Mouse (Mus musculus): ENCODE data around the gene Tbx4. TPM values are rescaled to one million over a fixed set of nuclear protein-coding genes. Genes with fewer than 3 reads are reported as not detected.

Tbx4 gene
- polyA plus RNA-seq, 1 experiment from 2014 or later: 0.05 TPM

GRCm38 (mm10) chr11:85839258-85840030 lies 46.8 kb upstream of the Tbx4 start:
- TF ChIP-seq EP300 (optimal IDR thresholded peaks at IDR 0.05) (no peak), CTCF (IDR thresholded peaks at IDR 0.05; ENCODE audit: low read depth) (no peak)
- 67% methylated on average over 7 of the region's 7 CpGs for WGBS
- H3K27ac ChIP-seq (replicated peaks): peak overlapping the region; percentile 24; the same call in 1 of the 2 replicates
- peak overlapping the region; percentile 58 for H3K9ac ChIP-seq (ENCODE audit: low read length)
- H3K4me3 ChIP-seq (ENCODE audit: low read depth, low read length): peak overlapping the region; percentile 60
- ATAC-seq (ENCODE audit: low FRiP score, low TSS enrichment) (no peak), DNase-seq (ENCODE audit: low spot score) (no peak)
- H3K36me3 ChIP-seq (ENCODE audit: control insufficient read depth, insufficient read depth, low read length): peaks cover 7% of the 10 kb centered on the region; the same call in 1 of the 2 replicates
- peak overlapping the region; percentile 48 for H3K4me2 ChIP-seq (replicated peaks; ENCODE audit: low read depth)
- no peaks in the 10 kb centered on the region for H3K9me3 ChIP-seq (ENCODE audit: control insufficient read depth, low read length)
- peaks cover 5% of the 10 kb centered on the region; the same call in 1 of the 2 replicates for H3K27me3 ChIP-seq (ENCODE audit: control insufficient read depth, insufficient read depth, low read length)
- peaks cover 4% of the 10 kb centered on the region; the same call in 1 of the 2 replicates for H3K4me1 ChIP-seq (replicated peaks; ENCODE audit: control insufficient read depth, insufficient read depth)

GRCm38 (mm10) chr11:85840031-85840802 lies 46.0 kb upstream of the Tbx4 start:
- H3K36me3 ChIP-seq (ENCODE audit: control insufficient read depth, insufficient read depth, low read length): peaks cover 7% of the 10 kb centered on the region; the same call in 1 of the 2 replicates
- peak overlapping the region; percentile 48 for H3K4me2 ChIP-seq (replicated peaks; ENCODE audit: low read depth)
- WGBS: 44% methylated on average over 27 of the region's 27 CpGs
- H3K9ac ChIP-seq (ENCODE audit: low read length): peak overlapping the region; percentile 58
- no peak for DNase-seq (ENCODE audit: low spot score)
- no peak for ATAC-seq (ENCODE audit: low FRiP score, low TSS enrichment)
- peak overlapping the region; percentile 60 for H3K4me3 ChIP-seq (ENCODE audit: low read depth, low read length)
- TF ChIP-seq EP300 (optimal IDR thresholded peaks at IDR 0.05) (no peak), CTCF (IDR thresholded peaks at IDR 0.05; ENCODE audit: low read depth) (no peak)
- H3K9me3 ChIP-seq (ENCODE audit: control insufficient read depth, low read length): no peaks in the 10 kb centered on the region
- peaks cover 5% of the 10 kb centered on the region; the same call in 1 of the 2 replicates for H3K27me3 ChIP-seq (ENCODE audit: control insufficient read depth, insufficient read depth, low read length)
- H3K27ac ChIP-seq (replicated peaks): peak overlapping the region; percentile 65
- peaks cover 4% of the 10 kb centered on the region; the same call in 1 of the 2 replicates for H3K4me1 ChIP-seq (replicated peaks; ENCODE audit: control insufficient read depth, insufficient read depth)

- Histone ChIP-seq H3K9me3 (ENCODE audit: control insufficient read depth, low read length) (no peaks in the 10 kb centered on the region), H3K27me3 (ENCODE audit: control insufficient read depth, insufficient read depth, low read length) (peaks cover 5% of the 10 kb centered on the region; the same call in 1 of the 2 replicates), H3K27ac (replicated peaks) (peak overlapping the region; percentile 65), H3K4me1 (replicated peaks; ENCODE audit: control insufficient read depth, insufficient read depth) (peaks cover 4% of the 10 kb centered on the region; the same call in 1 of the 2 replicates), H3K4me2 (replicated peaks; ENCODE audit: low read depth) (peak overlapping the region; percentile 48), H3K9ac (ENCODE audit: low read length) (peak overlapping the region; percentile 58), H3K4me3 (ENCODE audit: low read depth, low read length) (peak overlapping the region; percentile 60), H3K36me3 (ENCODE audit: control insufficient read depth, insufficient read depth, low read length) (peaks cover 7% of the 10 kb centered on the region; the same call in 1 of the 2 replicates)
- ATAC-seq (ENCODE audit: low FRiP score, low TSS enrichment): no peak
- TF ChIP-seq EP300 (optimal IDR thresholded peaks at IDR 0.05) (no peak), CTCF (IDR thresholded peaks at IDR 0.05; ENCODE audit: low read depth) (no peak)
- WGBS: 31% methylated on average over 21 of the region's 21 CpGs
- DNase-seq (ENCODE audit: low spot score): no peak
Observed at GRCm38 (mm10) chr11:85840803-85841145, 45.4 kb upstream of the Tbx4 start.

GRCm38 (mm10) chr11:85841211-85841681 lies 45.0 kb upstream of the Tbx4 start:
- Histone ChIP-seq H3K36me3 (ENCODE audit: control insufficient read depth, insufficient read depth, low read length) (peaks cover 7% of the 10 kb centered on the region; the same call in 1 of the 2 replicates), H3K27me3 (ENCODE audit: control insufficient read depth, insufficient read depth, low read length) (peaks cover 5% of the 10 kb centered on the region; the same call in 1 of the 2 replicates), H3K4me2 (replicated peaks; ENCODE audit: low read depth) (peak overlapping the region; percentile 85), H3K4me1 (replicated peaks; ENCODE audit: control insufficient read depth, insufficient read depth) (peaks cover 4% of the 10 kb centered on the region; the same call in 1 of the 2 replicates), H3K9ac (ENCODE audit: low read length) (peak overlapping the region; percentile 58; the same call in 1 of the 2 replicates), H3K9me3 (ENCODE audit: control insufficient read depth, low read length) (no peaks in the 10 kb centered on the region), H3K27ac (replicated peaks) (peak overlapping the region; percentile 65), H3K4me3 (ENCODE audit: low read depth, low read length) (peak overlapping the region; percentile 60; the same call in 1 of the 2 replicates)
- ATAC-seq (ENCODE audit: low FRiP score, low TSS enrichment): no peak
- TF ChIP-seq CTCF (IDR thresholded peaks at IDR 0.05; ENCODE audit: low read depth) (peak; percentile 47), EP300 (optimal IDR thresholded peaks at IDR 0.05) (no peak)
- DNase-seq (ENCODE audit: low spot score): no peak
- WGBS: 37% methylated on average over 8 of the region's 8 CpGs

- peak overlapping the region; percentile 63 for H3K27ac ChIP-seq (replicated peaks)
- TF ChIP-seq CTCF (IDR thresholded peaks at IDR 0.05; ENCODE audit: low read depth): peak; percentile 79
- no peak for TF ChIP-seq EP300 (optimal IDR thresholded peaks at IDR 0.05)
- peaks cover 5% of the 10 kb centered on the region; the same call in 1 of the 2 replicates for H3K27me3 ChIP-seq (ENCODE audit: control insufficient read depth, insufficient read depth, low read length)
- peak; percentile 72 for DNase-seq (ENCODE audit: low spot score)
- peaks cover 4% of the 10 kb centered on the region; the same call in 1 of the 2 replicates for H3K4me1 ChIP-seq (replicated peaks; ENCODE audit: control insufficient read depth, insufficient read depth)
- H3K4me2 ChIP-seq (replicated peaks; ENCODE audit: low read depth): peak overlapping the region; percentile 85
- no peaks in the 10 kb centered on the region for H3K9me3 ChIP-seq (ENCODE audit: control insufficient read depth, low read length)
- peak overlapping the region; percentile 53 for H3K9ac ChIP-seq (ENCODE audit: low read length)
- 2% methylated on average over 30 of the region's 32 CpGs for WGBS
- ATAC-seq (ENCODE audit: low FRiP score, low TSS enrichment): peak; percentile 14; the same call in 1 of the 2 replicates
- H3K4me3 ChIP-seq (ENCODE audit: low read depth, low read length): peak overlapping the region; percentile 36
- H3K36me3 ChIP-seq (ENCODE audit: control insufficient read depth, insufficient read depth, low read length): peaks cover 7% of the 10 kb centered on the region; the same call in 1 of the 2 replicates
Observed at GRCm38 (mm10) chr11:85841980-85842379, 44.2 kb upstream of the Tbx4 start.
